Mouse (Mus musculus) liver, postnatal 0 days (tissue): Measurements from ENCODE around the gene Krtap3-3. TPM values are rescaled to one million over a fixed set of nuclear protein-coding genes. Genes with fewer than 3 reads are reported as not detected.

ENCODE experiments used
- ATAC-seq: fragments of 200-750 bp; cut with Nextera tagmentation; 2 replicates; pipeline ENCODE4 v1.8.0; 2017; ENCODE audit warnings: mild to moderate bottlenecking, moderate library complexity
- DNase-seq: peaks from one replicate; pipeline ENCODE4 v3.0.0-alpha.2; 2016
- H3K27ac ChIP-seq: fragments of 300-500 bp; sonication (generic); 2 replicates; pipeline ENCODE4 v1.5.1; 2014; ENCODE audit warnings: antibody characterized with exemption, moderate library complexity, mild to moderate bottlenecking, low read depth
- H3K27me3 ChIP-seq: fragments of 300-500 bp; sonication (generic); 2 replicates; pipeline ENCODE4 v1.6.1; 2014; ENCODE audit warnings: low read length, control low read depth, mixed read lengths; ENCODE audit not compliant: insufficient read depth
- H3K36me3 ChIP-seq: fragments of 300-500 bp; sonication (generic); replicated peaks from 2 replicates; pipeline ENCODE4 v1.6.1; 2014; ENCODE audit warnings: mild to moderate bottlenecking, control low read depth, low read length, moderate library complexity, mixed read lengths; ENCODE audit not compliant: insufficient read depth
- H3K4me1 ChIP-seq: fragments of 300-500 bp; sonication (generic); 2 replicates; pipeline ENCODE4 v1.6.1; 2014; ENCODE audit warnings: antibody characterized with exemption, mild to moderate bottlenecking, control low read depth; ENCODE audit not compliant: insufficient read depth
- H3K4me2 ChIP-seq: fragments of 300-500 bp; sonication (generic); 2 replicates; pipeline ENCODE4 v1.6.1; 2014; ENCODE audit warnings: low read depth, mild to moderate bottlenecking, low read length, moderate library complexity, mixed read lengths
- H3K4me3 ChIP-seq: fragments of 300-500 bp; sonication (generic); 2 replicates; pipeline ENCODE4 v1.5.1; 2014; ENCODE audit warnings: low read depth, low read length
- H3K9ac ChIP-seq: fragments of 300-500 bp; sonication (generic); replicated peaks from 2 replicates; pipeline ENCODE4 v1.6.1; 2014; ENCODE audit warnings: mild to moderate bottlenecking, moderate library complexity
- H3K9me3 ChIP-seq: fragments of 300-500 bp; sonication (generic); 2 replicates; pipeline ENCODE4 v1.6.1; 2016; ENCODE audit warnings: mild to moderate bottlenecking, control low read depth, low read length, mixed read lengths
- CTCF ChIP-seq: sonication (generic); IDR thresholded peaks from 2 replicates; pipeline ENCODE4 v1.5.1; 2016; ENCODE audit warnings: antibody characterized with exemption, low read depth
- EP300 ChIP-seq: IDR thresholded peaks from 2 replicates; pipeline ENCODE4 v1.6.1; 2016; ENCODE audit warnings: antibody characterized with exemption, low read depth, mild to moderate bottlenecking
- WGBS: fragments of 180-500 bp; shearing (Covaris S2); extraction: QIAGEN DNeasy Blood & Tissue Kit; methylation state at CpG from one replicate; pipeline ENCODE4 v1.1.7; 2014; ENCODE audit not compliant: insufficient replicate concordance; 5-methylcytosine and 5-hydroxymethylcytosine counted together
- polyA plus RNA-seq: library from polyadenylated mRNA; unstranded; fragments of >200 nt; fragmentation: Nextera tagmentation; extraction: Ambion mirVana; gene quantifications from 2 replicates; pipeline ENCODE4 v1.2.1, GENCODE M21; 2015

Krtap3-3 gene
- polyA plus RNA-seq, 1 experiment from 2014 or later = not detected

DNA sequence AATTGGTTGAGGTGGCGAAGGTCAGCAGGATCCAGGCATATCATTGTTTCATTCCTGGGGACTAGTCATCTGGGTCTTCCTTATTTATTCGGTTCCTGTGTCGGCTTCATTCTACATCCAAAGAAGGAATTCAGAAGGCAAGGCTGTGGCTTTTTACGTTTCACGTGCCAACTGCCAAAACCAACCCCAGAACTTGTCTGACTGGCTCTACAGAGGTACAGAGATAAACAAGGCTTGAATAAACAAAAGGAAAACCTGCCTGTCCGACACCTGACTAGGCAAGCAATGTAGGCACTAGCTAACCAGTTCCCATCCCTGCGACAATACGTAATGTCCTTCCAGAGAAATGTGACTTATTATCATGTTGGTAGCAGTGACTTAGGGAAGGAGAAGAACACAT lies 36.6 kb downstream of the Krtap3-3 start:
- Histone ChIP-seq H3K4me2 (no peak overlapping the region), H3K9ac (no peak overlapping the region), H3K4me3 (no peak overlapping the region), H3K4me1 (no peaks in the 10 kb centered on the region), H3K9me3 (no peaks in the 10 kb centered on the region), H3K36me3 (no peaks in the 10 kb centered on the region), H3K27ac (no peak overlapping the region), H3K27me3 (no peaks in the 10 kb centered on the region)
- WGBS = 69% methylated on average over 8 of the region's 8 CpGs
- no peak for DNase-seq
- TF ChIP-seq EP300 (no peak), CTCF (no peak)
- ATAC-seq = no peak

Other genes starting within 250 kb of the Krtap3-3 start
- gene Krt25, start 227.9 kb downstream of the Krtap3-3 start, polyA plus RNA-seq = 0.11 and 0.14 TPM in 2 replicates
- not detected in 2 replicates for gene Krt26, start 212.9 kb downstream of the Krtap3-3 start, polyA plus RNA-seq
- not detected in 2 replicates for gene Krt27, start 199.8 kb downstream of the Krtap3-3 start, polyA plus RNA-seq
- gene Krt28, start 176.0 kb downstream of the Krtap3-3 start, polyA plus RNA-seq = not detected in 2 replicates
- gene Krt10, start 161.5 kb downstream of the Krtap3-3 start, polyA plus RNA-seq = 6.3 and 7.0 TPM in 2 replicates
- gene Krt12, start 128.6 kb downstream of the Krtap3-3 start, polyA plus RNA-seq = not detected in 2 replicates
- 13.3 and 14.5 TPM in 2 replicates for gene Krt20, start 112.7 kb downstream of the Krtap3-3 start, polyA plus RNA-seq
- 15.7 and 16.5 TPM in 2 replicates for gene Krt23, start 57.7 kb downstream of the Krtap3-3 start, polyA plus RNA-seq
- not detected in 2 replicates for gene Krt39, start 29.5 kb downstream of the Krtap3-3 start, polyA plus RNA-seq
- not detected in 2 replicates for gene Krt40, start 7.7 kb downstream of the Krtap3-3 start, polyA plus RNA-seq
- not detected in 2 replicates for gene Krtap3-2, start 6.0 kb upstream of the Krtap3-3 start, polyA plus RNA-seq
- not detected in 2 replicates for gene Gm11939, start 8.6 kb upstream of the Krtap3-3 start, polyA plus RNA-seq
- gene Krtap3-1, start 15.8 kb upstream of the Krtap3-3 start, polyA plus RNA-seq = not detected in 2 replicates
- gene Krtap1-5, start 30.2 kb upstream of the Krtap3-3 start, polyA plus RNA-seq = not detected in 2 replicates
- gene Krtap1-4, start 32.8 kb upstream of the Krtap3-3 start, polyA plus RNA-seq = not detected in 2 replicates
- not detected in 2 replicates for gene Krtap1-3, start 40.5 kb upstream of the Krtap3-3 start, polyA plus RNA-seq
- gene Krtap9-3, start 47.2 kb upstream of the Krtap3-3 start, polyA plus RNA-seq = not detected in 2 replicates
- gene Gm11938, start 52.4 kb upstream of the Krtap3-3 start, polyA plus RNA-seq = not detected in 2 replicates
- gene Gm11937, start 59.3 kb upstream of the Krtap3-3 start, polyA plus RNA-seq = not detected in 2 replicates
- gene Krtap2-4, start 64.0 kb upstream of the Krtap3-3 start, polyA plus RNA-seq = not detected in 2 replicates
- not detected in 2 replicates for gene Gm11562, start 69.6 kb upstream of the Krtap3-3 start, polyA plus RNA-seq
- not detected in 2 replicates for gene Krtap4-1, start 77.4 kb upstream of the Krtap3-3 start, polyA plus RNA-seq
- gene Krtap4-2, start 84.2 kb upstream of the Krtap3-3 start, polyA plus RNA-seq = not detected in 2 replicates
- gene Krtap4-7, start 93.2 kb upstream of the Krtap3-3 start, polyA plus RNA-seq = not detected in 2 replicates
- not detected in 2 replicates for gene Gm11555, start 99.4 kb upstream of the Krtap3-3 start, polyA plus RNA-seq
- not detected in 2 replicates for gene Gm11563, start 108.1 kb upstream of the Krtap3-3 start, polyA plus RNA-seq
- gene Krtap4-6, start 115.1 kb upstream of the Krtap3-3 start, polyA plus RNA-seq = not detected in 2 replicates
- not detected in 2 replicates for gene Gm14190, start 139.9 kb upstream of the Krtap3-3 start, polyA plus RNA-seq
- not detected in 2 replicates for gene Gm14180, start 183.4 kb upstream of the Krtap3-3 start, polyA plus RNA-seq
- not detected in 2 replicates for gene Gm11595, start 222.0 kb upstream of the Krtap3-3 start, polyA plus RNA-seq
- gene Krtap4-8, start 229.8 kb upstream of the Krtap3-3 start, polyA plus RNA-seq = not detected in 2 replicates
- gene Krtap4-9, start 234.3 kb upstream of the Krtap3-3 start, polyA plus RNA-seq = not detected in 2 replicates
- not detected in 2 replicates for gene Gm11596, start 242.6 kb upstream of the Krtap3-3 start, polyA plus RNA-seq
- not detected in 2 replicates for gene Gm11569, start 248.1 kb upstream of the Krtap3-3 start, polyA plus RNA-seq